Mouse (Mus musculus): ENCODE data around the gene Higd1a. TPM values are rescaled to one million over a fixed set of nuclear protein-coding genes. Genes with fewer than 3 reads are reported as not detected.

Gene Higd1a
- polyA plus RNA-seq, 1 experiment from 2014 or later: 214 TPM

- Histone ChIP-seq H3K9ac (ENCODE audit: low read depth, low read length) (no peak overlapping the region), H3K9me3 (ENCODE audit: control insufficient read depth, low read length) (no peaks in the 10 kb centered on the region), H3K36me3 (ENCODE audit: control insufficient read depth, insufficient read depth, low read length) (no peaks in the 10 kb centered on the region), H3K4me3 (ENCODE audit: low read depth, low read length) (no peak overlapping the region), H3K4me2 (no peak overlapping the region), H3K27ac (ENCODE audit: low read depth, low read length) (no peak overlapping the region), H3K4me1 (replicated peaks; ENCODE audit: control insufficient read depth, insufficient read depth, low read length) (0 out of 2 replicates have a peak, but pooled peaks cover 2% of the 10 kb centered on the region), H3K27me3 (replicated peaks; ENCODE audit: control insufficient read depth, insufficient read depth, low read length) (no peaks in the 10 kb centered on the region)
- DNase-seq (ENCODE audit: low spot score): no peak
- WGBS: 57% methylated on average over 1 of the region's 1 CpGs
- no peak for ATAC-seq (replicated peaks; ENCODE audit: low FRiP score)
Measured at GRCm38 (mm10) chr9:121807546-121807945, 50.6 kb downstream of the Higd1a start.

- Histone ChIP-seq H3K4me1 (replicated peaks; ENCODE audit: control insufficient read depth, insufficient read depth, low read length) (0 out of 2 replicates have a peak, but pooled peaks cover 2% of the 10 kb centered on the region), H3K27me3 (replicated peaks; ENCODE audit: control insufficient read depth, insufficient read depth, low read length) (no peaks in the 10 kb centered on the region), H3K9me3 (ENCODE audit: control insufficient read depth, low read length) (no peaks in the 10 kb centered on the region), H3K36me3 (ENCODE audit: control insufficient read depth, insufficient read depth, low read length) (no peaks in the 10 kb centered on the region), H3K4me2 (no peak overlapping the region), H3K4me3 (ENCODE audit: low read depth, low read length) (no peak overlapping the region), H3K9ac (ENCODE audit: low read depth, low read length) (no peak overlapping the region), H3K27ac (ENCODE audit: low read depth, low read length) (no peak overlapping the region)
- DNase-seq (ENCODE audit: low spot score) (no peak), ATAC-seq (replicated peaks; ENCODE audit: low FRiP score) (no peak)
- 39% methylated on average over 7 of the region's 7 CpGs for WGBS
Measured at GRCm38 (mm10) chr9:121802747-121803146, 55.4 kb downstream of the Higd1a start.

DNA sequence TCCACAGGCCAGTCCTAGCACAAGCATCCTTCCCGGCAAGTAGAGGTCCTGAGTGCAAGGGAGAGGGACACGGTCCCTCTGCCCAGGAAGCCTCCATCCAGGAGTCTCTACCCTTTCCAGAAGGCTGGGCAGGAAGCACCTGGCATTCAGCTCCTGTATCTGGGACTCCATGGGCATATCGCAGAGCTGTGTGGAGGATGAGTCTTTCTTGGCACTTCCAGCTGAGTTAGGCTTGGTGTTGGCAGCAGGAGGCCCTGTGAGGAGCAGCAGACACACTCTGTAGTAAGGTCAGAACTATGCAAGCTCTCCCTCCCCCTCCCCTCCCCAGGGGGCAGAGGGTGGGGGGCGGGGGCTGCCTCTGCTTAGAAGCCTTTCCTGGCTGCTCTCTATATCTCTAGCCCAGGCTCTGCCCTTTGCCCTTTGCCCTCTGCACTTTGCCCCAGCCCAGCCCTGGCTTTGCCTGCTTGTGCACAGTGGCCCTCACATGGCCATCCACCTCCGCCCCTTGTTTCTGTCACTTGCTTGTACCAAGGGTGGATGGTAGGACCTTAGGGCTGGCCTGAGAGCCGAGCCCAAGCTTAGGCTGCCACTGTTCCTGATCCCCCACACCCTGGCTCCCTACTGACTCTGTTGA lies 59.2 kb downstream of the Higd1a start:
- Histone ChIP-seq H3K36me3 (ENCODE audit: control insufficient read depth, insufficient read depth, low read length) (no peaks in the 10 kb centered on the region), H3K4me1 (replicated peaks; ENCODE audit: control insufficient read depth, insufficient read depth, low read length) (0 out of 2 replicates have a peak, but pooled peaks cover 2% of the 10 kb centered on the region), H3K4me3 (ENCODE audit: low read depth, low read length) (no peak overlapping the region), H3K4me2 (no peak overlapping the region), H3K9me3 (ENCODE audit: control insufficient read depth, low read length) (no peaks in the 10 kb centered on the region), H3K27ac (ENCODE audit: low read depth, low read length) (no peak overlapping the region), H3K27me3 (replicated peaks; ENCODE audit: control insufficient read depth, insufficient read depth, low read length) (no peaks in the 10 kb centered on the region; the same call in 1 of the 2 replicates), H3K9ac (ENCODE audit: low read depth, low read length) (no peak overlapping the region)
- DNase-seq (ENCODE audit: low spot score) (no peak), ATAC-seq (replicated peaks; ENCODE audit: low FRiP score) (0 out of 2 replicates have a peak, but pooled peaks have one; percentile 46)
- 51% methylated on average over 6 of the region's 6 CpGs for WGBS

Other genes starting within 250 kb of the Higd1a start
- gene Lyzl4, start 216.3 kb downstream of the Higd1a start, polyA plus RNA-seq (2014; fragmentation: Nextera tagmentation; extraction: Ambion mirVana): not detected in 2 replicates
- gene Vipr1, start 215.6 kb downstream of the Higd1a start, polyA plus RNA-seq (2014; fragmentation: Nextera tagmentation; extraction: Ambion mirVana): 0.25 and 0.77 TPM in 2 replicates
- gene Sec22c, start 152.9 kb downstream of the Higd1a start, polyA plus RNA-seq (2014; fragmentation: Nextera tagmentation; extraction: Ambion mirVana): 4.7 and 5.5 TPM in 2 replicates
- gene Ss18l2, start 148.0 kb downstream of the Higd1a start, polyA plus RNA-seq (2014; fragmentation: Nextera tagmentation; extraction: Ambion mirVana): 103 and 118 TPM in 2 replicates
- gene Nktr, start 139.2 kb downstream of the Higd1a start, polyA plus RNA-seq (2014; fragmentation: Nextera tagmentation; extraction: Ambion mirVana): 47.3 and 48.2 TPM in 2 replicates
- 4.0 and 4.4 TPM in 2 replicates for gene Zfp651, start 99.0 kb downstream of the Higd1a start, polyA plus RNA-seq (2014; fragmentation: Nextera tagmentation; extraction: Ambion mirVana)
- not detected in 2 replicates for gene Klhl40, start 80.8 kb downstream of the Higd1a start, polyA plus RNA-seq (2014; fragmentation: Nextera tagmentation; extraction: Ambion mirVana)
- gene Hhatl, start 65.9 kb downstream of the Higd1a start, polyA plus RNA-seq (2014; fragmentation: Nextera tagmentation; extraction: Ambion mirVana): not detected in 2 replicates
- gene Ccdc13, start 18.9 kb downstream of the Higd1a start, polyA plus RNA-seq (2014; fragmentation: Nextera tagmentation; extraction: Ambion mirVana): 0.49 TPM in 1 of 2 replicates, not detected in the other
- 0.19 and 0.21 TPM in 2 replicates for gene Ackr2, start 40.0 kb upstream of the Higd1a start, polyA plus RNA-seq (2014; fragmentation: Nextera tagmentation; extraction: Ambion mirVana)
- gene Cyp8b1, start 57.9 kb upstream of the Higd1a start, polyA plus RNA-seq (2014; fragmentation: Nextera tagmentation; extraction: Ambion mirVana): not detected in 2 replicates
- 0.18 and 0.21 TPM in 2 replicates for gene Fam198a, start 92.6 kb upstream of the Higd1a start, polyA plus RNA-seq (2014; fragmentation: Nextera tagmentation; extraction: Ambion mirVana)
- gene Pomgnt2, start 138.7 kb upstream of the Higd1a start, polyA plus RNA-seq (2014; fragmentation: Nextera tagmentation; extraction: Ambion mirVana): 5.1 and 6.1 TPM in 2 replicates